Mouse (Mus musculus): Measurements from ENCODE around the gene Gpx4. TPM values are rescaled to one million over a fixed set of nuclear protein-coding genes. Genes with fewer than 3 reads are reported as not detected.

Gene Gpx4
- 1,000 to 10,000 TPM in 1 of 2 experiments, 100 to 1,000 TPM in 1; 832 to 1,055 TPM for total RNA-seq (2021)
- polyA plus RNA-seq (2012; rRNA removed) = 860 and 993 TPM in 2 replicates
- long read RNA-seq, transcript Gpx4-202 (7 exons, 959 nt) = major isoform, 638 of 653 reads
- long read RNA-seq, partial matches to known transcripts = 8 of 653 reads
- long read RNA-seq, other reads (novel, unspliced or antisense) = 6 of 653 reads

DNA sequence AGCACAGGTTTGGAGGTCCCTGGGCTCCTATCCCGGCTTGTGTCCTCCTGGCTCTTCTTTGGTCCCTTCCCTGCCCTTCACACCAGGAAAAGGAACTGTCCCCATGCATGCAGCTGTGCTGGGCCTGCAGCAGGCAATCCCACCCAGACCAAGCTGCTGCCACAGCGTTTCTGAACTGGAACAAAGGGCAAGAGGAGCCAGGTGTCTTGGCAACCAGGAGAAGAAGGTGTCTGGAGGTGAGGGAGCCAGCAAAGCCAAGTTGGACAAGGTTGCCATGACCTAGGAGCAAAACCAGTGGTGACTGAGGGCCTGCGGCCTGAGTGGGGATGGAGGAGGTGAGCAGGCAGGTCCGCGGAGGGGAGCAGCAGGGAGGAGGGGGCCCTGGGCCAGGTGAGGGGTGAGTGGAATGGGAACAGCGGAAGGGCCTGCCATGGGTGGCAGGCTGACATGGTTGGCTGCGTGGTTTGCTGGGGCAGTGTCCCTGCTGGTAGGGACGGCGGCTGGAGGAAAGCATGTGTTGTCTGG is at the start of gene Gpx4:
TSS of gene Gpx4 (plus strand) at position 126 of the 525 bp plus-strand sequence.
- H3K79me2 ChIP-seq (replicated peaks; ENCODE audit: control insufficient read depth, insufficient read depth, low read length) = no peaks in the 10 kb centered on the region
- H3K9ac ChIP-seq (ENCODE audit: low read depth, low read length) = no peak within 1 kb of the TSS
- no peak for DNase-seq
- 77% methylated on average over 9 of the region's 9 CpGs for WGBS
- H3K4me1 ChIP-seq (ENCODE audit: control insufficient read depth, insufficient read depth, low read length) = peaks cover 4% of the 10 kb centered on the region
- intact Hi-C loops (cut with DNase I) = no loop called here
- no peak within 1 kb of the TSS for H3K27ac ChIP-seq
- H3K36me3 ChIP-seq (ENCODE audit: control insufficient read depth, insufficient read depth, low read length) = no peaks in the 10 kb centered on the region
- TF ChIP-seq CTCF (IDR thresholded peaks at IDR 0.05) (no peak), EP300 (IDR thresholded peaks at IDR 0.05; ENCODE audit: insufficient read depth, low read depth, low read length) (no peak), POLR2A (IDR thresholded peaks at IDR 0.05; ENCODE audit: insufficient read depth, low read depth, low read length) (no peak)
- H3K4me3 ChIP-seq = no peak within 1 kb of the TSS
- no peaks in the 10 kb centered on the region for H3K27me3 ChIP-seq (ENCODE audit: control insufficient read depth, insufficient read depth, low read length)

DNA sequence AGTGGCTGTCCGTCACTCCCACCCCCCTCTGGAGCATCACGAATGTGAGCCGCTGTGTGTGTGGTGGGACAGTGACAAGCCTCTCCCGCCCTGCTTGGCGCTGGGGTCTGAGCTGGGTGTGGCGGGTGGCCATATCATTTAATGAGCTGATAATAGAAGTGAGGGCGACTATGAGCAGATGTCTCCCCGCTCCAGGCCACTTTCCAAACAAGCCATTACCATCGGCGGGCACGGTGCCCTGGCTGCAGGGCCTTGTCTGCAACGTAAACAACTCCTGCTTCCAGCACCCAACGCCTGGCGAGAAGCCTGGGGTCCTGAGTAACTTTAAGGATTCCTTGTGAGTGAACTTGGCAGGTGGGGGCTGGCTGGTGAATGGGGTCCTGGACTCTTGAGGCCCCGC is 49.1 kb upstream of the Gpx4 start:
- Histone ChIP-seq H3K79me2 (replicated peaks; ENCODE audit: control insufficient read depth, insufficient read depth, low read length) (no peaks in the 10 kb centered on the region), H3K4me3 (no peak overlapping the region; the same call in 1 of the 2 replicates), H3K27me3 (ENCODE audit: control insufficient read depth, insufficient read depth, low read length) (no peaks in the 10 kb centered on the region), H3K36me3 (ENCODE audit: control insufficient read depth, insufficient read depth, low read length) (no peaks in the 10 kb centered on the region), H3K9ac (ENCODE audit: low read depth, low read length) (no peak overlapping the region; the same call in 1 of the 2 replicates), H3K27ac (no peak overlapping the region), H3K4me1 (ENCODE audit: control insufficient read depth, insufficient read depth, low read length) (peaks cover 3% of the 10 kb centered on the region; the same call in 1 of the 2 replicates)
- intact Hi-C loops (cut with DNase I) = loop anchor here (2.0 kb wide), 2 partner anchors 41 to 71 kb away; partner anchors contain the start of genes Arid3a and Polr2e
- WGBS = 34% methylated on average over 15 of the region's 15 CpGs
- TF ChIP-seq POLR2A (IDR thresholded peaks at IDR 0.05; ENCODE audit: insufficient read depth, low read depth, low read length) (no peak), EP300 (IDR thresholded peaks at IDR 0.05; ENCODE audit: insufficient read depth, low read depth, low read length) (0 out of 2 replicates have a peak, but pooled peaks have one; percentile 9)
- peak in 1 of 2 experiments; percentile 66 for DNase-seq

DNA sequence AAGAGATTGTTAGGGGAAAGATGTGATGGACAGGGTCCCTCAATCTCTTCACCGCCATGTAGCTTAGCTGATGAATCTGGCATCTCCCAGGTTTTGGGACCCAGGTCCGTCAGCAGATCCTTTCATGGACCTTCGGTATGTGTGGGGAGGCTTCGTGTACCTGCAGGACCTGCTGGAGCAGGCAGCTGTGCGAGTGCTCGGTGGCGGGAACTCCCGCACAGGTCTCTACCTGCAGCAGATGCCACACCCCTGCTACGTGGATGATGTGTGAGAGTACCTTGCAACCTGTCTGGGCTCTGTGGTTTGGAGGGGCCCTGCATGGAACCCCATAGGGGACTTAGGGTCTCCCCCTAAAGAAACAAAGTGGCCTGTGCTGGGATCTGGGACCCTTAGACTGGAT is 45.0 kb upstream of the Gpx4 start:
- no peaks in the 10 kb centered on the region for H3K36me3 ChIP-seq (ENCODE audit: control insufficient read depth, insufficient read depth, low read length)
- intact Hi-C loops (cut with DNase I) = loop anchor here (2.0 kb wide), 1 partner anchor 17 kb away; no protein-coding TSS in a partner anchor
- no peaks in the 10 kb centered on the region for H3K79me2 ChIP-seq (replicated peaks; ENCODE audit: control insufficient read depth, insufficient read depth, low read length)
- H3K27ac ChIP-seq = no peak overlapping the region
- no peak overlapping the region for H3K4me3 ChIP-seq
- TF ChIP-seq POLR2A (IDR thresholded peaks at IDR 0.05; ENCODE audit: insufficient read depth, low read depth, low read length) (no peak), CTCF (IDR thresholded peaks at IDR 0.05) (no peak), EP300 (IDR thresholded peaks at IDR 0.05; ENCODE audit: insufficient read depth, low read depth, low read length) (no peak)
- no peak overlapping the region for H3K9ac ChIP-seq (ENCODE audit: low read depth, low read length)
- 96% methylated on average over 9 of the region's 9 CpGs for WGBS
- DNase-seq = no peak
- peaks cover 6% of the 10 kb centered on the region for H3K4me1 ChIP-seq (ENCODE audit: control insufficient read depth, insufficient read depth, low read length)
- no peaks in the 10 kb centered on the region for H3K27me3 ChIP-seq (ENCODE audit: control insufficient read depth, insufficient read depth, low read length)

GRCm38 (mm10) chr10:80002829-80003228 is 44.1 kb upstream of the Gpx4 start:
- peak overlapping the region; percentile 83 for H3K27ac ChIP-seq
- H3K79me2 ChIP-seq (replicated peaks; ENCODE audit: control insufficient read depth, insufficient read depth, low read length) = no peaks in the 10 kb centered on the region
- no peaks in the 10 kb centered on the region for H3K36me3 ChIP-seq (ENCODE audit: control insufficient read depth, insufficient read depth, low read length)
- H3K9ac ChIP-seq (ENCODE audit: low read depth, low read length) = peak overlapping the region; percentile 3; the same call in 1 of the 2 replicates
- no peak overlapping the region for H3K4me3 ChIP-seq
- peaks cover 5% of the 10 kb centered on the region for H3K4me1 ChIP-seq (ENCODE audit: control insufficient read depth, insufficient read depth, low read length)
- H3K27me3 ChIP-seq (ENCODE audit: control insufficient read depth, insufficient read depth, low read length) = no peaks in the 10 kb centered on the region
- intact Hi-C loops (cut with DNase I) = loop anchor here (2.0 kb wide), 1 partner anchor 16 kb away; no protein-coding TSS in a partner anchor
- no peak for DNase-seq
- TF ChIP-seq EP300 (IDR thresholded peaks at IDR 0.05; ENCODE audit: insufficient read depth, low read depth, low read length) (no peak), CTCF (IDR thresholded peaks at IDR 0.05) (no peak)
- 61% methylated on average over 21 of the region's 21 CpGs for WGBS

GRCm38 (mm10) chr10:80003374-80004232 is 43.4 kb upstream of the Gpx4 start:
- Histone ChIP-seq H3K79me2 (replicated peaks; ENCODE audit: control insufficient read depth, insufficient read depth, low read length) (no peaks in the 10 kb centered on the region), H3K36me3 (ENCODE audit: control insufficient read depth, insufficient read depth, low read length) (no peaks in the 10 kb centered on the region), H3K4me3 (no peak overlapping the region), H3K4me1 (ENCODE audit: control insufficient read depth, insufficient read depth, low read length) (peaks cover 5% of the 10 kb centered on the region), H3K9ac (ENCODE audit: low read depth, low read length) (no peak overlapping the region; the same call in 1 of the 2 replicates), H3K27me3 (ENCODE audit: control insufficient read depth, insufficient read depth, low read length) (no peaks in the 10 kb centered on the region), H3K27ac (peak overlapping the region; percentile 83)
- WGBS = 55% methylated on average over 9 of the region's 9 CpGs
- intact Hi-C loops (cut with DNase I) = loop anchor here (2.0 kb wide), 1 partner anchor 15 kb away; no protein-coding TSS in a partner anchor
- no peak for TF ChIP-seq CTCF (IDR thresholded peaks at IDR 0.05)
- peak; percentile 36; the same call in 1 of the 2 replicates for TF ChIP-seq POLR2A (IDR thresholded peaks at IDR 0.05; ENCODE audit: insufficient read depth, low read depth, low read length)
- TF ChIP-seq EP300 (IDR thresholded peaks at IDR 0.05; ENCODE audit: insufficient read depth, low read depth, low read length) = peak; percentile 55; the same call in 1 of the 2 replicates
- no peak for DNase-seq

All from heart, adult 2 months (tissue).